Mouse (Mus musculus) thymus, adult 2 months (tissue): ENCODE data around the gene Ggact.

Experiments used
- CTCF ChIP-seq: fragments of 200-500 bp; IDR thresholded peaks from 2 replicates; pipeline ENCODE4 v1.5.1; 2012; ENCODE audit warnings: mild to moderate bottlenecking, control low read depth, low read length, moderate library complexity, borderline replicate concordance; ENCODE audit not compliant: control insufficient read depth, poor library complexity, insufficient read depth; ENCODE audit errors: extremely low read depth
- POLR2A ChIP-seq: fragments of 200-500 bp; IDR thresholded peaks from 2 replicates; pipeline ENCODE4 v1.6.1; 2012; ENCODE audit warnings: mild to moderate bottlenecking, low read length, control low read depth, moderate library complexity; ENCODE audit not compliant: control insufficient read depth, poor library complexity, insufficient read depth; ENCODE audit errors: extremely low read depth

DNA sequence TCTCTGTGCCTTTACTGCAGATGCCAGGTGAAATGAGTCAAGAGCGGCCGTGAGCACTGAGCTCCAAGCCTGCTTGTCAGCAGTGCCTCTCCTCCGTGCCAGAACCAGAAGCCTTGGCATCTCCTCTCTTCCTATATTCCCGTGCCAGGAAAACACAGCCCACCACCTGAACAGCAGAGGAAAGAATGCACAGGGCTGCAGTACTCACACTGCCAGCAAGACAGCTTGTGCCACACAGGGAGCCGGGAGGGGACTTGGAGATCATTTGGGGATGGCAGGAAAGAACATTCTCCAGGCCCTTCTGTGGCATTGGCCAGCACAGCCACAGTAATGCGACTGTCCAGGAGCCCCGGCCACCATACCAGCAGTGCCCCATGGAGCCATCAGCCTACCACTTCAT, 27.7 kb downstream of the Ggact start:
- TF ChIP-seq CTCF (no peak), POLR2A (no peak)
